Mouse (Mus musculus): ENCODE results near the gene Vps33b.

Vps33b gene

GRCm38 (mm10) chr7:80268897-80269750 is at the start of gene Vps33b:
Gene Vps33b, plus strand, starts transcription at chr7:80269649.
- peak; percentile 90 to 97 for DNase-seq (ENCODE audit: low spot score in 2 of 2)

- DNase-seq (ENCODE audit: low spot score in 2 of 2) = no peak
These were observed 49.1 kb upstream of the Vps33b start for GRCm38 (mm10) chr7:80220237-80220797.

GRCm38 (mm10) chr7:80221179-80221750 is 48.2 kb upstream of the Vps33b start:
- DNase-seq (ENCODE audit: low spot score in 2 of 2) = no peak

- DNase-seq (ENCODE audit: low spot score in 2 of 2) = no peak
These were observed 42.4 kb upstream of the Vps33b start for GRCm38 (mm10) chr7:80227065-80227464.

GRCm38 (mm10) chr7:80230196-80230595 is 39.3 kb upstream of the Vps33b start:
- no peak for DNase-seq (ENCODE audit: low spot score in 2 of 2)

GRCm38 (mm10) chr7:80231971-80232488 is 37.4 kb upstream of the Vps33b start:
- DNase-seq (ENCODE audit: low spot score in 2 of 2) = no peak

GRCm38 (mm10) chr7:80232489-80233029 is 36.9 kb upstream of the Vps33b start, which contains the start of the genes Cib1 and Gdpgp1:
Gene Cib1, minus strand, starts transcription at chr7:80232813.
Gene Gdpgp1, plus strand, starts transcription at chr7:80232865.
- DNase-seq (ENCODE audit: low spot score in 2 of 2) = peak; percentile 95 to 98

GRCm38 (mm10) chr7:80233799-80234198 is 35.6 kb upstream of the Vps33b start:
- no peak for DNase-seq (ENCODE audit: low spot score in 2 of 2)

- no peak for DNase-seq (ENCODE audit: low spot score in 2 of 2)
These were observed 30.9 kb upstream of the Vps33b start for GRCm38 (mm10) chr7:80238542-80238941.

- DNase-seq (ENCODE audit: low spot score in 2 of 2) = no peak
These were observed 27.8 kb upstream of the Vps33b start for GRCm38 (mm10) chr7:80241661-80242060.

GRCm38 (mm10) chr7:80244851-80245250 is 24.6 kb upstream of the Vps33b start:
- DNase-seq (ENCODE audit: low spot score in 2 of 2) = no peak

- peak; percentile 95 to 97 for DNase-seq (ENCODE audit: low spot score in 2 of 2)
These were observed 23.2 kb upstream of the Vps33b start, which contains the start of gene Ttll13 for GRCm38 (mm10) chr7:80246148-80246721. Gene Ttll13, plus strand, starts transcription at chr7:80246376.

- DNase-seq (ENCODE audit: low spot score in 2 of 2) = no peak
These were observed 22.6 kb upstream of the Vps33b start for GRCm38 (mm10) chr7:80246859-80247258.

- DNase-seq (ENCODE audit: low spot score in 2 of 2) = no peak
These were observed 17.0 kb upstream of the Vps33b start for GRCm38 (mm10) chr7:80252437-80252836.

- no peak for DNase-seq (ENCODE audit: low spot score in 2 of 2)
These were observed 16.6 kb upstream of the Vps33b start for GRCm38 (mm10) chr7:80252886-80253285.

- DNase-seq (ENCODE audit: low spot score in 2 of 2) = no peak
These were observed 13.5 kb upstream of the Vps33b start for GRCm38 (mm10) chr7:80255981-80256380.

- DNase-seq (ENCODE audit: low spot score in 2 of 2) = no peak
These were observed 11.7 kb upstream of the Vps33b start for GRCm38 (mm10) chr7:80257706-80258105.

- peak; percentile 80 to 90 for DNase-seq (ENCODE audit: low spot score in 2 of 2)
These were observed 8.7 kb upstream of the Vps33b start, which contains the start of gene Ngrn for GRCm38 (mm10) chr7:80260625-80261371. Gene Ngrn, plus strand, starts transcription at chr7:80261215.

- DNase-seq (ENCODE audit: low spot score in 2 of 2) = no peak
These were observed 8.0 kb upstream of the Vps33b start for GRCm38 (mm10) chr7:80261372-80261990.

GRCm38 (mm10) chr7:80264606-80265005 is 4.8 kb upstream of the Vps33b start:
- no peak for DNase-seq (ENCODE audit: low spot score in 2 of 2)
